Mouse (Mus musculus) NIH3T3 (cell line): ENCODE measurements around the gene Pmch.

Source experiments
- DNase-seq: peaks from one replicate; pipeline ENCODE4 v3.0.0-alpha.2; 2012; ENCODE audit warnings: low read depth

Pmch gene

GRCm38 (mm10) chr10:88090772-88091171, at the start of gene Pmch:
Gene Pmch (plus strand): TSS chr10:88091072.
- DNase-seq, result no peak

GRCm38 (mm10) chr10:88044297-88044696, 46.6 kb upstream of the Pmch start:
- DNase-seq, result no peak

GRCm38 (mm10) chr10:88046098-88046771, 44.6 kb upstream of the Pmch start:
- DNase-seq, result peak; percentile 78

GRCm38 (mm10) chr10:88054233-88054985, 36.5 kb upstream of the Pmch start:
- no peak for DNase-seq

GRCm38 (mm10) chr10:88056950-88057649, 33.8 kb upstream of the Pmch start:
- peak; percentile 33 for DNase-seq

GRCm38 (mm10) chr10:88063436-88063835, 27.4 kb upstream of the Pmch start:
- no peak for DNase-seq

GRCm38 (mm10) chr10:88064872-88065271, 26.0 kb upstream of the Pmch start:
- no peak for DNase-seq

- DNase-seq, result no peak
Measured at GRCm38 (mm10) chr10:88067377-88067776, 23.5 kb upstream of the Pmch start.

- DNase-seq, result no peak
Measured at GRCm38 (mm10) chr10:88106169-88106568, 15.3 kb downstream of the Pmch start.

- no peak for DNase-seq
Measured at GRCm38 (mm10) chr10:88113290-88113689, 22.4 kb downstream of the Pmch start.

GRCm38 (mm10) chr10:88119721-88120120, 28.8 kb downstream of the Pmch start:
- peak; percentile 33 for DNase-seq

GRCm38 (mm10) chr10:88135630-88136029, 44.8 kb downstream of the Pmch start:
- no peak for DNase-seq
